Mouse (Mus musculus): ENCODE measurements around the gene Atp1b3.

Atp1b3 gene

GRCm38 (mm10) chr9:96284916-96285315 lies 79.3 kb downstream of the Atp1b3 start:
- no peak for DNase-seq (ENCODE audit: extremely low spot score, low spot score)

Measured in neural tube, embryonic 10.5 days (tissue).